Mouse (Mus musculus): ENCODE results near the gene Hint1.

GRCm38 (mm10) chr11:54869318-54869717 lies 3.1 kb downstream of the Hint1 start:
- TF ChIP-seq GATA1 (IDR thresholded peaks at IDR 0.05; ENCODE audit: low read length) (no peak), TAL1 (IDR thresholded peaks at IDR 0.05; ENCODE audit: low read length) (no peak)

All from erythroblast, embryonic 14.5 days (primary cell).